Mouse (Mus musculus) urinary bladder, postnatal 10 days (tissue): ENCODE results near the gene Adrm1.

Experiments
- DNase-seq: peaks from one replicate; pipeline ENCODE4 v3.0.0; 2022; ENCODE audit warnings: low spot score

Adrm1 gene

GRCm38 (mm10) chr2:180218677-180219076, 47.4 kb downstream of the Adrm1 start:
- no peak for DNase-seq

DNA sequence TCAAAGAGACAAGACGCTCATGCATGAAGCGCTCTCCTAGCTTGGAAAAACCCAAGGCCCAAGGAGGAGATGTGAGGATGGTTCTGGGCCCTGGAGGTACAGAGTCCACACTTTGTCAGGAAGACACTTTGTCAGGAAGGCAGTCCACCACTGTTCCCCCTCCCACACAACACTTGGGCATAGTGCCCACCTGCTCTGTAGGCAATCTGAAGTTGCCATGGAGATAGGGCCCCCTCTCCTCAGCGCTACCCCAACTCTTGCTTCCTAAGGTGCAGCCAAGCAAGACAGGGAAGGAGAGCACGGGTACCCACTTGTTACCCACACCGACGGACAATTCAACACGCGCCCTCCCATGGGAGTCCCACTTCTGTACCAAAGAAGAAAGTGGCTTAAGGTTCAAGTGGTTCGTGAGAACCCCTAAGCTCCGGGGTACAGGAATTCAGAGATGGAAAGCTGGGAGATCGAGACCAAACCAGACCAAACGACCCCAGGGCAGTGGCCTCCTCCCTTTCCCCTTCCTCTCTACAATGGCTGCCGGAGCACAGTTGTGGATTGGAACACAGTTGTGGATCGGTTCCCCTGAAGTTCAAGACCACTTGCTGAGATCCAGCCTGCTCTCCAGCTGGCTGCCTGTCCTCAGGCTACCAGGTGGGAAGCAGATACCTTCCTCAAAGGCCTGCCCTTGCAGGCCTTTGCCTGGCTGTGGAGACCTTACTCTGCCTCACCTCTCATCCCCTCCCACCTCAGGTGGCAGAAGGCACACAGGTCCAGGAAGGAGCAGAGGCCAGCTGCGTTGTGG, 48.1 kb downstream of the Adrm1 start:
- no peak for DNase-seq

DNA sequence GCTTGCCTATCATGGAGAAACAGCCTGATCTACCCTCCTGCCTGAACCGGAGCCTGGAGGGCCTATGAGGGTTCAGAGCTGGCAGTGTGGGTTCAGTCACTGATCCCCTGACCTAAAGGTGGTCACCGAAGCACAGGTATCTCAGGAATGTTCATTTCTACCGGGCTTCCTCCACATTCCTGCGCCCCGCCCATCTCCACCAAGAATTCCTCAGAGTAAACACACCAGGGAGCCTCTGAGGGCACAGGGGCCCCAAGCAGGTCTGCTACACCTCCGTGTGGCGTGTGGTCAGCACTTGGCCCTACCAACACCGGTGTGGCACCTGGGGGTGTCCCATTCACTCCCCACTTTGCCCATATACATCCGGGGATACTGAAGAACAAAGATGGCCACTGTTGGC, 48.9 kb downstream of the Adrm1 start:
- no peak for DNase-seq

DNA sequence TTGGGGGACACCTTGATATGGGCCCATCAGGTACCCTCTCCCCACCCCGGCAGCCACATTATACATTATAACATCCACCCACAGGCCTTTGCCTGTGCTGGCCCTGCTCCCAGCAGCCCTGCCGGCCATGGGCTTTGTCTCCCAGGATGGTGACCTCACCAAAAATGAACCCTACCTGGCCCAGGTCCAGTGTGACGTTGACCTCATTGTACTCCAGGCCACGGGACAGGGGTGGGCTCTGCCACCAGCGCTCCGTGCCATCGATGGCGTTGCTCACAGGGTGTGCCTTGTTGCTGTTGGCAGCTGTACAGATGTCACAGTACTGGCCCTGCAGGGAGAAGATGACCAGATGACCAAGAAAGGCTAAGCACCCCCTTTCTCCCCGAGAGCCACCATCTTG, 49.8 kb downstream of the Adrm1 start:
- DNase-seq, result no peak

GRCm38 (mm10) chr2:180222250-180222649, 51.0 kb downstream of the Adrm1 start:
- DNase-seq, result no peak

GRCm38 (mm10) chr2:180224647-180225043, 53.4 kb downstream of the Adrm1 start:
- no peak for DNase-seq

DNA sequence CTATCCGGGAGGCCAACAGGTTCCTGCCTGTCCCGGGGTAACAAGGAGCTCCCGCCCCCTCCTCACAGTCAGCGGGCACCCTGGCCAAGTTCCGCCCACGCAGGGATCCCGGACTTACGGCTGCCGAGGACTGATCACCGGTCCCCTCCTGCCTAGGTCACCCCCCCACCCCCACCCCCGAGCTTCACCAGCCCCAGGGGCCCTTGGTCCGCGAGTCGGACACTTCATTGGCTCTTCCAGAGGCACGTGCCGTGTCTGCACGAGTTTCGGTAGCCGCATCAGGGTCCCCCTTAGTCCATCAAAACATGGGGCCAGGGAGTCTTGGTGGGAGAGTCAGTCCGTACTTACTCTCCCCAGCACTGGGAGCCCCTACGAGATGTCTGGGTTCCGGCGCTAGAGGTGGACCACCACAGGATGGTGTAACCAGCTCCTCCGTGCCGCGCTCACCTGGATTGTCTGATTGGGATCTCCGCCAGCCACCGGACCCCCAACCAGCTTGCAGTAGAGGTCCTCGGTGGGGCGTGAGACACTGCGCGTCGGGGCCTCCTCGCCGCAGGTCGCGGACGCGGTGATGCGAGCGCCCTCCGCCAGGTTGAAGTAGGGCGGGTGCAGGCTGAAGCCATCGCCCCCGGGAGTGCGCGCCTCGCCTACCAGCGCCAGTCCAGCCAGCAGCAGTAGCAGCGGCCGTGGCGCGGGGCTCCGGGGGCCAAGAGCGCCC, 53.9 kb downstream of the Adrm1 start:
- no peak for DNase-seq
